Mouse (Mus musculus): ENCODE measurements around the gene Ntn4.

DNA sequence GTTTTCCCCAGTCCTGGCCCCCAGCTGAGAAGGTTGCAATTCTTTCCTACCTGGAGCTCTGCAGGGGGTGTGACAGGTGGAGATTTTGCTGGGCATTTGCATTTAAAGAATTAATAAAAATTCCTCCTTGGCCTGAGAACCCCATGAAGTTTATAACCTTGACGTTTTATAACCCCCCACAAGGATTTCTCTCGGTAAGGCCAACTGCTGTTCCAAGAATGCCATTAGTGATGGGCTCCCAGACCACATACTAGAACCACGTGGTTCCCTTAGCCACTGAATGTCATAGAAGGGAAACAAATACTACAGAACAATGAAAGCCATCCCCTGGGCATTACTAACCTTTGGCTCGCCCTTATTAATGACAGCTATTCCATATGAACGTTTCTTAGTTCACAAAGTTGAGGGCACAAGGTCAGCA, 136.3 kb downstream of the Ntn4 start:
- TF ChIP-seq CTCF (conservative IDR thresholded peaks at IDR 0.05 in 1 of 2, IDR thresholded peaks at IDR 0.05 in 1 of 2; ENCODE audit: low read depth in 2 of 2, low read length in 2 of 2) (no peak), GABPA (IDR thresholded peaks at IDR 0.05; ENCODE audit: insufficient replicate concordance, low read depth, low read length) (no peak), MAX (IDR thresholded peaks at IDR 0.05; ENCODE audit: low read length) (no peak), JUN (IDR thresholded peaks at IDR 0.05; ENCODE audit: insufficient read depth, low read depth, low read length) (no peak), UBTF (IDR thresholded peaks at IDR 0.05; ENCODE audit: low read depth, low read length) (no peak), POLR2A (IDR thresholded peaks at IDR 0.05; ENCODE audit: low read depth, low read length) (no peak), ELF1 (IDR thresholded peaks at IDR 0.05; ENCODE audit: low read depth, low read length) (no peak), MAFK (IDR thresholded peaks at IDR 0.05; ENCODE audit: insufficient replicate concordance, low read length) (no peak), KAT2A (IDR thresholded peaks at IDR 0.05; ENCODE audit: insufficient replicate concordance, low read length) (no peak), IRF4 (IDR thresholded peaks at IDR 0.05; ENCODE audit: low read depth, low read length) (no peak), ZC3H11A (IDR thresholded peaks at IDR 0.05; ENCODE audit: low read depth, low read length) (no peak), RCOR1 (conservative IDR thresholded peaks at IDR 0.05; ENCODE audit: low read depth, low read length) (no peak), BHLHE40 (IDR thresholded peaks at IDR 0.05; ENCODE audit: low read depth, low read length) (no peak), TCF12 (IDR thresholded peaks at IDR 0.05; ENCODE audit: low read depth, low read length) (no peak)

Measured in CH12.LX (cell line).